Mouse (Mus musculus): ENCODE data around the gene Ppm1h.

DNA sequence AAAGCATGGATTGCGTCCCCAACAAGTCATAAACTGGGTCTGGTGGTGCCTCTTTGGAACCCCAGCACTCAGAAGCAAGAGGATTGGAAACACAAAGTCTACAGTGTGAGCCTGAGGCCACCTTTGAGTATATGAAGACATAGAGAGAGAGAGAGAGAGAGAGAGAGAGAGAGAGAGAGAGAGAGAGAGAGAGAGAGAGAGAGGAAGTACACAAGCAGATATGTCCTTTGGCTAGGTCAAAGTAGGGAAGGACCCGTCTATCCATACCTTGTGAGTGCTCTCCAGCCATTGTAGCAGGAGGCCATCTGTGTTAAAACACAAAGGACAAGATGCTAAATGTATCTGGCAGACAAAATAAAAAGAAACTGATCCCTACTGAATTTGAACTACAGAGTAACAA, 279.4 kb downstream of the Ppm1h start:
- TF ChIP-seq POLR2A (IDR thresholded peaks at IDR 0.05; ENCODE audit: borderline replicate concordance, extremely low read depth, insufficient read depth, insufficient read length, poor library complexity, severe bottlenecking) (no peak), CTCF (IDR thresholded peaks at IDR 0.05; ENCODE audit: borderline replicate concordance, extremely low read depth, insufficient read depth, insufficient read length) (no peak)

All from brain, embryonic 14.5 days (tissue).